Mouse (Mus musculus) bone marrow, adult 2 months (tissue): ENCODE measurements at regions not wholly inside any gene's neighbourhood (a gene's known extent, or its start where the extent isn't known, plus 50 kb on each side); places are given as distances from the start of the nearest gene placed in this dataset.

Source experiments
- CTCF ChIP-seq: fragments of 200-500 bp; IDR thresholded peaks from 2 replicates; pipeline ENCODE4 v1.5.1; 2011; ENCODE audit warnings: low read length, control low read depth; ENCODE audit not compliant: control insufficient read depth, insufficient read depth
- POLR2A ChIP-seq: fragments of 200-500 bp; IDR thresholded peaks from 2 replicates; pipeline ENCODE4 v1.6.1; 2011; ENCODE audit warnings: low read depth, mild to moderate bottlenecking, control low read depth, low read length, borderline replicate concordance; ENCODE audit not compliant: control insufficient read depth

GRCm38 (mm10) chr15:64482960-64483359 lies 334.5 kb upstream of the Gm21798 start:
- no peak for TF ChIP-seq CTCF
- TF ChIP-seq POLR2A = no peak
